Mouse (Mus musculus) retina, embryonic 14.5 days (tissue): Measurements from ENCODE around the gene Palm2.
"Not testable (repeated sequence)": the region's sequence is repeated elsewhere in the genome, so short reads cannot be mapped to it uniquely, and the experiment has no call there.

Experiments used
- DNase-seq: peaks from one replicate; pipeline ENCODE4 v3.0.0-alpha.2; 2015; ENCODE audit warnings: low spot score

Gene Palm2

DNA sequence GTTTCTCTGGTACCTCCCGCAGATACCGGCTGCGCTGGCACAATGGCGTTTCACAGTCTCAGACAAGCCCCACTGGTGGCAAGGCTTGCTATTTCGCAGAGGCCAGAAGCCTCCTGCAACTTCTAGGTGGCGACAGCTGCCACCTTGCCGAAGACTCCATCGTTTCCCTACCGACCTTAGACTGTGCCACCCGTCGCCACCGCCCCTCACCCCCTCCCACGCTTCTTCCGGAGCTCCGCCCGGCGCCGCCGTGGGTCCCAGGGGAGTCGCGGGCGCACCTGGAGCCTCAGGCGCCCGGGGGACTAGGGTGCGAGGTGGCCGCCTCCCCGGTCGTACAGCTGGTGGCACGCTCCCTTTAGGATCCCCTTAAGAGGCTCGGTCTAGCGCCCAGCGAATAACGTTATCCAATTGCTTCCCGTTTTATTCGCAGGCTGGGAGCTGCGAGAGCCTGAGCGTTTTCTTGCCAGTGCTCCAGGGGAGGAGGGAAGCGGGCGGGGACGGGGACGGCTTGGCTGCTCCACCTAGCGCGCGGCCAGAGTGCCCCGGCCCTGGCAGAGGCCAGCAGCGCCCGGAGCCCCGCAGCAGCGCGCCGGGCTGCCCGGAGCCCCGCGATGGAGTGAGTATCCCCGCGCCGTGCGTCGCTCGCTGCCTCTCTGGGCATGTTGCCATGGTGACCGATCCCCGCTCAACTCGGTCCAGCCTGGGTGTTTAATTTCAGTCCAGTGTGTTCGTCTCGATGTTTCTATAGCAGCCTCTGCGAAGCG lies at the start of gene Palm2:
Gene Palm2 (plus strand): TSS at position 307 of the 764 bp plus-strand sequence.
- DNase-seq: peak; percentile 78

DNA sequence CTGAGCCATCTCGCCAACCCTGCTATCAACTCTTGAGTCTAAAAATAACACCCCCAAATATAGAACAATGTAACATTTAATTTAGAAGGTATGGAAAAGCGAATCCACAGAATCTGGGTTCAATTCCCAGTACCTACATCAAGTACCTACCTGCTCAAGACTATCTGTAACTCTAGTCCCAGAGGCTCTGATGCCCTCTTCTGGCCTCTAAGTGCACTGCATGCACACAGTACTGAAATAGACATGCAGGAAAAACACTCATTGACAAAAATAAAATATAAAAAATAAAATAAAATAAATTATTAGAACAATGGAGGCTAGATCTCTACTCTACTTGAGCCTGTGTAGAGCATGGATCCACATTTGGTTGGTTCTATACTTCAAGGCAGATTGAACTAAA lies 49.7 kb upstream of the Palm2 start:
- DNase-seq: peak; percentile 6

DNA sequence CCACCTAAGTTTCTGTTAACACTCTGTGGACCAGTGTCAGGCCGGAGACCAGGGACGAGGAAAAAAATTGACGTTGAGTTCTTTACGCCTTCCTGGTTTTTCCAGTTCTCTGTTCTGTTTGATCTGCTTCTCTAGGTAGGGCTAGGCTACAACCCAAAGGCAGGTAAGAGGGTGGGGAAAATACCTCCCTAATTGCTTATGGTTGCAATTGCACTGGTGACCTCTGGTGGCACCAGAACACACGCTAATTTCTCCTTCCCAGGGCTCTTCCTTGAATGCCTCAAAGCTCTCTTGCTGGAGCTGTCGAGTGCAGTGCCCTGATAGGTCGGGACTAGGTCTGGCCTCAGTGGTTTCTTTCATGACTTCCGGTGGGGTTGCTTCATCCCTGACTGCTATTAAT lies 42.9 kb upstream of the Palm2 start:
- DNase-seq: no peak

DNA sequence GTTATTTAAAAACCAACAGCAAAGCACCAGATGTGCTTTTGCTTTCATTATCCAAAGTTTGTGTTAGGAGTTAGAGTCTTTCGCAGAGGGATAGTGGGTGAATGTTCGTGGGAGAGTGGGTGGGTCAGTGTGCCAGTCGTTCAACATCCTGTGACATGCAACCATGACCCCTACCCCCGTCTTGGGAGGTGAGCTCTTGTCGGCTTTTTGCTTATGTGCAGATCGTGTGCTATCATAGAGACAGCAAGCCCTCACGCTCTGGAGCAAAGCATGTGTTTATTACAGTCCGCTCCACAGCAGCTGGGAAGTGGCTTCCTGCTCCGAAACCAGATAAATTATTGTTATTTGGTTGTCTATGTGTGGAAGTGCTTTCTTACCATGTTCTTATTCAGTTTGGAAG lies 37.6 kb upstream of the Palm2 start:
- no peak for DNase-seq

DNA sequence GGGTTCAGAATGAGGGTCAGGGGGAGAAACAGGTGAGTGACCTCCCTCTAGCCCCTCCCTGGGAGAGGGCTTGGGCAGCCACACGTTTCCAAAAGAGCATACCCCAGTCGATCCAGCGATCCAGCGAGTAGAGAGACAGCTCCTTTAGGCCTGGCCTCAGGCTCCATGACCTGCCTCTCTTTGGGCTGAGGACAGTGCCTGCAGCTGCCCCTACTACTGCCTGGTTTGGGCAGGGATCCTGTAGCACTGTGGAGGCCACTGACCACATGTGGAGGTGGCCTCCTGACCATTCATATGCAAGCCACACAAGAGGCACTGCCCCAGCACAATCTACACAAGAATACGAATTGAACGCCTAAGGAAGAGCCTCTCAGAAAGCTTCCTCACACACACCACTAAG lies 21.7 kb upstream of the Palm2 start:
- not testable (repeated sequence) for DNase-seq

DNA sequence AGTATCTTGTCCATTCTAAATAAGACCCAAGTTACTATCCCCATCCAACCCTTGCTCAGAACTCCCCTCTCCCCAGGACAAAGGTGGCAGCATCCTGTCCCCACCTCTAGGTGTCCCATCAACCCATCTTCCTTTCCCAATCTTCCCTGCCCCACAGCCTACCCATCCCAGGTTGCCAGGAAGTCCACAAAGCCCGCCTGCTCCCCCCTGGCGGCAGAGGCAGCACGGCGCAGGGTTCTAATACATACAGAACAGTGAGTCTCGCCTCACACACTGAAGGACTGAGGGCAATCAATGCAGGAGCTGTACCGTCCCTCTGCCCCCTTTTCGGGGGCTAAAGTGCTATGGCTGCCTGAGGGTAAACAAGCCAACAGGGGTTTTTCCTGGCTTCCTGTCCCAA lies 21.0 kb upstream of the Palm2 start:
- no peak for DNase-seq

DNA sequence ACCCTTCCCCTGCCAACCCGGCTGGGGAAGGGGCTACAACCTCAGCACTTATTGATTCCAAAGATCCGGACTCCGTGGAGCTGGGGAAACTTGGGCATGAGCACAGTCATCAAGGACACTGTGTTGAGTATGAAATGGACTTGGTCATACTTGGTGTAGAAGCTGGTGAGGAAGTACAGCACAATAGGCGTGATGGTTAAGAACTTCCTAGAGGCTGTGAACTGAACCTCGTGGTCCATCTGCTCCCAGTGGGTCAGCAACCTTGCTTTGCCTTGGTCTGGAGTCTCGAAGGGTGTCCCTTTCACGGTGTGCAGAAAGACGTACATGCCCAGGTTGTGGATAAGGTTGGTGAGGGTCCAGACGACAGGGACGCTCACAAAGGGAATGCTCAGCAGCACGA lies 20.4 kb upstream of the Palm2 start:
- not testable (repeated sequence) for DNase-seq

DNA sequence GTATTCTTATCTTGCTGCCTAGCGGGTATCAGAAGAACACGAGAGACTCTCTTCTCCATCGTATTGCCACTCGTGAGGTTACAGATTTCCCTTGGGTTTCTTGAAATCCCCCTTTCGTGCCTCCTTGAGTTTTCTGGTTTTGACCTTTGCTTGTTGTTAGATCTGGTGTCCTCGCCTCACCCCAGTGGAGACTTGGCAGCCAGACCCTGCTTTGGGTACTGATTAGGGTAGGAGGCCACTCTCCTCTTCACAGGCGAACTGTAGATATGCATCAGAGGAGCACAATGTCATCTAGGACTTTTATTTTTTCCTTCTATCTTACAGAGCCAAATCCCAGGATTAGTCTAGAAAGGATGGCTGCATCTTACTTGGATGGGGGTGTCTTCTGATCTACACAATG lies 10.0 kb upstream of the Palm2 start:
- DNase-seq: no peak

DNA sequence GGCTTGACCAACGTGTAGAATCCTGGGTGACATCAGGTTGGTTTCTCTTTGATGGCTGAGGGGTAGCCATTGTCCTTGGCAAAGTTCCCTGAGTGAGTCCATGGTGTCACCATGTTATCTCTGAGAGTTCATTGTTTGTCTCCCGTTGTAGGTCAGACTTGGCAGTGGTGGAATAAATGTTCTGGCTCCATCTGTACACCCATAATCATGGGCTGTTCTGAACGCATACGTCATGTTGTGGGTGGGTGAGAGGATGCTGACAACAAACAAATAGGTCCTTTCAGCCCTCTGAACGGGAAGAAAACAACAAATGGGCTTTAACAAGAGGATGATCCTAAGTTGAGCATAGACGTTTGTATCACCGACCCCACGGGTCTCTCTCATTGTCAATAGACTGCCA lies 5.7 kb upstream of the Palm2 start:
- DNase-seq: no peak

DNA sequence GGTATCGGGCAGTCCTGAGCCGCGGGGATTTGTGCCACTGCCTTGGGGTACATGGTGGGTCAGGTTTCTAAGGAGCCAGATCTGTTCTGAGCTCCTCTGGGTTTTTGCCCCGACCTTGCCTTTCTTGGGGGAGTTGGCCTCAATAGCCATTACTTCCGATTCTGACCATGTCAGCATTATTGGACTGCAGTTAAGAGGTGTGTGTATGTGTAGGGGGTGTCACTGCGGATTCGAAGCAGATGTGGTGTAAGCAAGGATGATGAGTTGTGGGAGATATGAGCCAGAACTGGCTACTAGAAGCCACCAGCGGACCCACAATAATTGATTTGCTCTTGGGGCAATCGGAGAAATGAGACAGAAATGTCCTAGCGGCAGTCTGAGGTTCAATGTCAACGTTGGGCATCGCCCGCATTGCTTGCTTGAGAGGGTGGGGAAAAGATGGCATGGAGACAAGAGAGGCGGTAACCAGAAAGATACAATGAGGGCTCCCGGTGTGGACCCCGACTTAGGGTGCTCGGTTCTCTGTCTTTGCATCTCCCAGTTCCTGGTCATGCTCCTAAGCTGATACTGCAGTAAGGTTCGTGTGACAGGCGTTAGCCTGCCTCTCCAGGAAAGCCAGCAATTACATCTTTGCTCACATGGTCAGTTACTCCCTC lies 786 bp downstream of the Palm2 start:
- DNase-seq: peak; percentile 11

DNA sequence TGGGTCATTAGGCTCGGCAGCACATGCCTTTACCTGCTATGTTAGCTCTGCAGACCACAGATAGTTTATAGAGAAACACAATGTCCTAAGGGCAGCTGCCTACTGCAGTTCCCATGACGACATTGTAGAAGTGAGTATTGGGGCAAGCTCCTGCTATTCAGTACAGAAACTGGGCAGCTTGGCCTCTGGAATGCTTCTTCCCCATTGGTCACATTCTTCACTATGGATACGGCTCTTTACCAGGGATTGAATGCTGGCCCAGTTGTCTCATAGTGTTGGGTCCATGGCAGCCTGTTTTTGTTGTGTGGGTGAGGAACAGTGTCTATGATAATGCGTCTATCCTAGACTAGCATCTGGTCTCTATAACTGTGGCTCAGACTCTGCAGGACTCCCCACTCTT lies 2.2 kb downstream of the Palm2 start:
- no peak for DNase-seq

DNA sequence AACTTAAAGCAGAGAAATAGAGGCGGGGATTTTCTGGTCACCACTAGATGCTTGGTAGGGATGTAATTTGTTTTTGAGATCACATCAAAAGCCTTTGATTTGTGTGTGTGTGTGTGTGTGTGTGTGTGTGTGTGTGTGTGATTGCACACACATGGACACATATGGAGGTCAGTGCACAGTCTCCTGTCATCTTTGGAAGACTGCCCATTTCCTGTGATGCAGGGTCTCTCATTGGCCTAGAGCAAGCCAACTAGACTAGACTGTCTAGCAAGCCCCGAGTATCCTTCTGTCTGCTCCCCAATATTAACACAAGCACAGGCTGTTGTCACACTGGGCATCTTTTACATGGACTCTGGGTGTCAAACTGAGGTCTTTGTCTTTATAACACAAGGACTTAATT lies 12.0 kb downstream of the Palm2 start:
- no peak for DNase-seq

DNA sequence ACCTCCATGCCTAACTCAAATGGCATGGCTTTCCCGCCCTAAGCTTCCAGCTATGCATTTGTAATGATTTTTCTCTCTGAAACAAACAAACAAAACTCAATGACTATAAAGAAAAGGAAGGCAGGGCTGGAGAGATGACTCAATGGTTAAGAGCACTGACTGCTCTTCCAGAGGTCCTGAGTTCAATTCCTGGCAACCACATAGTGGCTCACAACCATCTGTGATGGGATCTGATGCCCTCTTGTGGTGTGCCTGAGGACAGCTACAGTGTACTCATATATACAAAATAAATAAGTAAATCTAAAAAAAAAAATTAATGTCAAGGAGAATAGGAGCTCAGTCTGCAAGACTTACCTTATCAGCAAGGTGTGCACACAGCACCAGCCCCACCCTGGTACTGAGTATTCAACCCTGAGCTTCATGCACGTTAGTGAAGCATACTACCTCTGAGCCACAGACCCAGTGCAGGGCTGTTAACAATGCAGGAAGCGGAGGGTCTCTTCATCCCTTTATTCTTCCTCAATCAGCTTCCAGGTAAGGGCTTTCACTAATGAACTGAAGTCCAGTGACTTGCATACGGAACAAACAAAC lies 12.9 kb downstream of the Palm2 start:
- no peak for DNase-seq

DNA sequence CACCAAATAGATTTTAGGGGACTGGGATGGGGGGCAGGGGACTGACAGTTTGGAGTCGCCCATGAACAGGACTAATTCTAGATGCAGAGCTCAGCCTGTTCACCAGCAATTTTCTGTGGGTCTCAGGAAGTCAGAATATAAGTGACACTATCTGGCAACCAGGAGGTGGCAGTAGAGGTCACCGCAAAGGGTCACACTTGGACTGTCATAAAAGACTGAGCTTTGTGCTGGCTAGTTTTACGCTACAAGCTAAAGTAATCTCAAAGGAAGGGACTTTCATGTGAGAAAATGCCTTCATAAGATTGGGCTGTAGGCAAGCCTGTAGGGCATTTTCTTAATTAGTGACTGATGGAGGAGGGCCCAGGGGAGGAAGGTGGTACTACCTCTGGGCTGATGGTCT lies 17.8 kb downstream of the Palm2 start:
- DNase-seq: peak; percentile 75

DNA sequence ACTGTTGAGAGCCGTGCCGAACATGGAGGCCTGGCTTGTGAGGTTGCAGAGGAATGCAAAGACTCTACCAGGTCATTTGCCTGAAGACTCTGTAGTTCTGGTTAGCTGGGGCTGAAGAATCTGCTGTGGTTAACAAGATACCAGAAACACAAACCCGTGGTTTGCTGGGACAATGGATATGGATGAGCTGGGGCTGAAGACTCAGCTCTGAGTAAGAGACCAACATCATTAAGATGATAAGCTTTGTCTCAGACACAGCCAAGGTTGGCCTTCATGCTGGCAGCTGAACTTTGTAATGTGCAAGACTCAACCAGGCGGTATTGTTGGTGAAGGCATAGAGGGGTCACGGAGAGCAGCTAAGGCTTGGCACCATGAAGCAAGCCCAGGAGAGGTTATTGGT lies 18.6 kb downstream of the Palm2 start:
- DNase-seq: no peak

DNA sequence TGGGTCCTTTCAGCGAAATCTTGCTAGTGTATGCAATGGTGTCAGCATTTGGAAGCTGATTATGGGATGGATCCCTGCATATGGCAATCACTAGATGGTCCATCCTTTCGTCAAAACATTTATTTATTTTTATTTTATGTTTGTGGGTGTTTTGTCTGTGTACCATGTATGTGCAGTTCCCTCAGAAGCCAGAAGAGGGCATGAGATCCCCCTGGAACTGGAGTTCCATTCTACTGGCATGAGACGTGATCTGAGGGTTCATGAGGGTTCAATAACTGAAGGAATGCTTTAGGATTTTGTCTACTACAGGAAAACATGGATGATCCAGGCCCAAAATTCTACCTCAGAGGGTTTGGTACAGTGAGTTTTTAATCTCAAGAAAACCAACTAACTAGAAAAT lies 28.3 kb downstream of the Palm2 start:
- peak; percentile 5 for DNase-seq

DNA sequence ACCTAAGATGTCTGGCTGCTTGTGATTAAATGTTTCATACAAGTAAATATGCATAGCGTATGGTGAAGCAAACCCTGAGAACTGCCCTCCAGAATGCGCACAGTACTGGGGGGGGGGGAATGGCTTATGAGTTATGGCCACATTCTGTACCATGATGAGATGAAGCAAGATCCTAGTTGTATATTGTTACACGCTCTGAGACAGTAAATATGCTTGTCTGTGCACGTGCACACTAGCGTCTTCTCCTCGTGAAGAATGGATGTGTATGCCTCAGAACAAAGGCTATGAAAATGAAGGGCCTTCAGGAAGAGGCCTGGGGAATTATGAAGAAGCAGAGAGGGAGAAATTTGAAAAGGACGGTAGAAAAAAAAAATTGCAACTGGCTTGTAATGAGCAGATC lies 48.4 kb downstream of the Palm2 start:
- DNase-seq: no peak

DNA sequence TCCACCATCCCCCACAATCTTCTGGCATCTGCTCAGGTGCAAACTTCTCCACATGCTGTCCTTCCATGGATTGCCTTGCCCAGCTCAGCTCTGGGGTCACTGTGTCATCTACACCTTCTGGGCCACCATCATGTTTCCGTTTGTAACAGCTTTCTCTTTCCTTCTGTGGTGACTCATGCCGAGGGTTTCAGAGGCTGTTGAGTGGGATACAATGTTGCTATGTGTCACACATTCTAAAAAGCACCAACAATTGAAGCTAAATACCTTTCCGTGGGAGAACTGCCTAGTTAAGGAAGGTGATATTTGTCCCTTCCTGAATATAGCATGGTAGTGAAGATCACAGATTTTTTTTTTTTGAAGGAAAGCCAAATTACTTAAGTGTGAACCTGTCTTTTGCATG lies 52.3 kb downstream of the Palm2 start:
- DNase-seq: no peak

DNA sequence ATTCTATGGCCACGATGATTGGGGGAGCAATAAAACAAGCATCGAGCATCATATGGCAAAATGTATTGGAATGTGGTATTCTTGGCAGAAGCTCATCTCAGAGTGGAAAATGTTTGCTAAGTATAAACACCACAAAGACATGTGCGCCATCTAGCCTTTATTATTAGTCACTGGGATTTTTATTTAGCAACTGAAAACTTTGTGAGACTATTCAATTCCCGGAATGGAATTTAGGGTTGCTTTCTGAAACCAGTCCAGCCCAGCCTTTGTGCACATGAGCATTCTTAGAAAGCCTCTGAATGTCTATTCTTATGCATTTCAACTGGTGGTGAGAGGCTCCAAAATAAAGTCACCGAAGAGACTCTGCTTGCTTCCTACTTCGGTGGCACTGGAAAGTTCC lies 55.8 kb downstream of the Palm2 start:
- no peak for DNase-seq

DNA sequence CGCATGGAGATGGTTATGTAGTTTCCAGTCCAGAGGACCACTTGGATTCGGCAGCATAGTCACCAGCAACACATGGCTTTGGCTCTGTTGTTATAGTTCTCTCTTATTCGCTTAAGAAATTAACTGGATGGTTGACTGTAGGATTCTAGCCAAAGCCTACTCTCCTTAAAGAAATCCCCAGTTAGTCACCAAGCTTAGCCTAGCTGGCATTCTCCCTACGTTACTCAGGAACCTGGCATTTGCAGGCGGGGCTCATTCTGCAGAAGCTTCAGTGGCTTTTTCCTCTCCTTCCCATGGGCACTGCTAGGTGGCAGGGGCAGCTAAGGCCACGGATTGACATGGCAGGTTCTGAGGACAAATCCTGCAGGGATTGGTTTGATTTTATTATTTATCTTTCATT lies 70.7 kb downstream of the Palm2 start:
- no peak for DNase-seq

DNA sequence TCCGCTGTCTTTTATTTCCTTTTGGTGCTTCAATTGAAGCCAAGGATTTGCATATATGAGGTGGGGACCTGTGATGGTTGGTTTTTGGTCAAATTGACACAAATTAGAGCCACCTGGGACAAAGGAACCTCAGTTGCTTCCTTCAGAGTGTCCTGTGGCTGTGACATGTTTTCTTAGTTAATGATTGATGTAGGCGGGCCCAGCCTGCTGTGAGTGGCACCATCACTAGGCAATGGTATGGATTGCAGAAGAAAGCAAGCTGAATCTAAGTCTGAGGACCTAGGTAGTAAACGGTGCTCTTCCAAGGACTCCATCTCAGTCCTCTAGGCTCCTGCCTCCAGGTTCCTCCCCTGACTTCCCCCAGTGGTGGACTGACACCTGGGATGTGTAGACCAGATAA lies 76.5 kb downstream of the Palm2 start:
- DNase-seq: no peak

DNA sequence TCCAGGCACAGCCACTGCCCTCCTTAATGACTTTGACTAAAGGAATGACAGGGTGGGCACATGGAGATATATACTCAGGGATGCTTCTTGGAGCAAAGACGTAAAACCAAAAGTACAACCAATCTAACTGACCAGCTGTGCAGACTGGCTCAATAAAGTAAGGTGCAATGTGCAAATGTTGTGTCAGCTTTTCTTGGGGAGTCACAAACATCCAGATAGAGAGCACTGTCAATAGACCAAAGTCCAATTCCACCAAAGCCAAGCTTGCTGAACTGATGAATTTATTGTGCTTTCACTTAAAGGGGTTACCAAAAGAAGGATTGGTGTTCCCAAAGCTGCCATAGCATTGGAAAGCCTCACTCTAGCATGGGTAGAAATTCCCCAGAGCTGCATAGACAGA lies 77.7 kb downstream of the Palm2 start:
- no peak for DNase-seq

DNA sequence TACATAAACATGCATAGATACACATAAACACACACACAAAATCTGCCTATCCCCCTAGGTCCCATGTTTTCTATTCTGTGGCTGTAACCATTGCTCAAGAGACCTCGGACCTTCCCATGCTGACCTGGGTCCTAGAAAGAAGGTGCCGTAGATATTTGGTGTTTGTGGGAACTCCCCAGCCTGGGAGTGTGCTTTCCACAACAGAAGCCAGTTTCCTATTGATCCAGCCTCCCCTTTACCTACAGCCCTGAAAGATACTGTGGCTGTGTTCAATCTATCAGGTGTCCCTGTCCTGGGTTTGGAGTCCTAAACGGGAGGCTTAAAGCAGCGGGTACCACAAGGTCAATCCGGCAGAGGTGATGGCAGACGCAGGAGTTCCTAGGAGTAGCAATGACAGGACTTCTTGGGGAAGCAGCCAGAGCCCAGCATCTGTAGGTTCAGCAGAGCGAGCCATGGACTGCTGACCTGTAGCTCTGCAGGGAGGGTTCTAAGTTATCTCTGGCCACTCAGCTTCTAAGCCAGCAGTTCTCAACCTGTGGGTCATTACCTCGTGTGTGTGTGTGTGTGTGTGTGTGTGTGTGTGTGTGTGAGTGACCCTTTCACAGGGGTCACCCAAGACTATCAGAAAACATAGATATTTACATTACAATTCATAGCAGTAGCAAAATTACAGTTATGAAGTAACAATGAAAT lies 79.3 kb downstream of the Palm2 start:
- no peak for DNase-seq
